Mouse (Mus musculus) stomach, embryonic 14.5 days (tissue): ENCODE data around the gene Gm3336. TPM values are rescaled to one million over a fixed set of nuclear protein-coding genes. Genes with fewer than 3 reads are reported as not detected.

Experiments used
- ATAC-seq: fragments of 200-750 bp; cut with Nextera tagmentation; 2 replicates; pipeline ENCODE4 v1.8.0; 2017; ENCODE audit warnings: low read depth, moderate TSS enrichment; ENCODE audit not compliant: insufficient number of reproducible peaks, insufficient read depth, low FRiP score
- H3K27ac ChIP-seq: fragments of 300-500 bp; sonication (generic); 2 replicates; pipeline ENCODE4 v1.5.1; 2014; ENCODE audit warnings: mild to moderate bottlenecking, low read length, moderate library complexity, mixed read lengths
- H3K27me3 ChIP-seq: fragments of 300-500 bp; sonication (generic); 2 replicates; pipeline ENCODE4 v1.6.1; 2014; ENCODE audit warnings: low read length, control low read depth, mixed read lengths; ENCODE audit not compliant: control insufficient read depth, insufficient read depth
- H3K36me3 ChIP-seq: fragments of 300-500 bp; sonication (generic); 2 replicates; pipeline ENCODE4 v1.6.1; 2014; ENCODE audit warnings: mild to moderate bottlenecking, control low read depth, low read length, moderate library complexity, mixed read lengths; ENCODE audit not compliant: control insufficient read depth, insufficient read depth
- H3K4me1 ChIP-seq: fragments of 300-500 bp; sonication (generic); 2 replicates; pipeline ENCODE4 v1.6.1; 2014; ENCODE audit warnings: low read length, control low read depth, mixed read lengths; ENCODE audit not compliant: control insufficient read depth, insufficient read depth
- H3K4me2 ChIP-seq: fragments of 300-500 bp; sonication (generic); replicated peaks from 2 replicates; pipeline ENCODE4 v1.6.1; 2014; ENCODE audit warnings: low read depth, low read length, control low read depth
- H3K4me3 ChIP-seq: fragments of 300-500 bp; sonication (generic); 2 replicates; pipeline ENCODE4 v1.5.1; 2014; ENCODE audit warnings: low read depth, low read length, control low read depth
- H3K9ac ChIP-seq: fragments of 300-500 bp; sonication (generic); replicated peaks from 2 replicates; pipeline ENCODE4 v1.6.1; 2014; ENCODE audit warnings: low read depth, mild to moderate bottlenecking, control low read depth, low read length, moderate library complexity, mixed read lengths
- H3K9me3 ChIP-seq: fragments of 300-500 bp; sonication (generic); 2 replicates; pipeline ENCODE4 v1.6.1; 2016; ENCODE audit warnings: low read depth, low read length, control low read depth; ENCODE audit not compliant: control insufficient read depth
- WGBS: fragments of 180-500 bp; shearing (Covaris S2); extraction: QIAGEN DNeasy Blood & Tissue Kit; methylation state at CpG from one replicate; pipeline ENCODE4 v1.1.7; 2014; 5-methylcytosine and 5-hydroxymethylcytosine counted together
- polyA plus RNA-seq: library from polyadenylated mRNA; unstranded; fragments of >200 nt; fragmentation: Nextera tagmentation; extraction: Ambion mirVana; gene quantifications from 2 replicates; pipeline ENCODE4 v1.2.1, GENCODE M21; 2014

Gm3336 gene
- polyA plus RNA-seq, 1 experiment from 2014 or later = 0.51 TPM

DNA sequence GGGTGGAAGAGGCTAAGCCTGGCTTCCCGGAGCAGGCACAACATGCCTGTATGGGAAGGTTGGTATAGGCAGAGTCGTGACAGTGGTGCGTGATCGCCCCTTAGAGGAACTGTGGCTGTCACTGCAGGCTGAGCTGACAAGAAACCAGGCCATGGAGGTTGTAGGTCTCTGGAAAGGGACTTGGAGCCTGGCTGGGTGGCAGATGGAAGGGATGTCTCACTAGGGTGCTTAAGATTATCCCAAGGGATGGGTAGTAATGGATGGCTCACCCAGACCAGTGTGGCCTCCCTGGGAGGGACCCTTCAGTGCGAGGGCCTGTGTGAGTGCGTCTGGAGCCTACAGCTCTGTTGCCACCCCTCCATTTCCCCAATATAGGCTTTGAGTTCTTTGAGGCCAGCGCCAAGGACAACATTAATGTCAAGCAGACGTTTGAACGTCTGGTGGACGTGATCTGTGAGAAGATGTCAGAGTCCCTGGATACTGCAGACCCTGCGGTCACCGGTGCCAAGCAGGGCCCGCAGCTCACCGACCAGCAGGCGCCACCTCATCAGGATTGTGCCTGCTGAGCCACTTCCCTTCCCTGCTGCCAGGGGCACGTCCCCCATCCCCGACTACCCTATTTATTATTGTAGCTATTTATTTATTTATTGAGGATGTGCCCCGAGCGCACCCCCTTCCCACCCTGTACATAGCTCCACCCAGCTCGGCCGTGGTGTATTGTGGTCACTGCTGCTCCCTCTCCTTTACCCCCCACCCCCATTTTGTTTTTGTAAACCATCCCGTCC lies 39.4 kb downstream of the Gm3336 start:
- Histone ChIP-seq H3K9ac (no peak overlapping the region), H3K4me1 (peaks cover 32% of the 10 kb centered on the region), H3K36me3 (peaks cover 21% of the 10 kb centered on the region), H3K27me3 (no peaks in the 10 kb centered on the region), H3K4me3 (no peak overlapping the region), H3K27ac (no peak overlapping the region), H3K4me2 (no peak overlapping the region), H3K9me3 (no peaks in the 10 kb centered on the region)
- 76% methylated on average over 22 of the region's 22 CpGs for WGBS
- no peak for ATAC-seq

DNA sequence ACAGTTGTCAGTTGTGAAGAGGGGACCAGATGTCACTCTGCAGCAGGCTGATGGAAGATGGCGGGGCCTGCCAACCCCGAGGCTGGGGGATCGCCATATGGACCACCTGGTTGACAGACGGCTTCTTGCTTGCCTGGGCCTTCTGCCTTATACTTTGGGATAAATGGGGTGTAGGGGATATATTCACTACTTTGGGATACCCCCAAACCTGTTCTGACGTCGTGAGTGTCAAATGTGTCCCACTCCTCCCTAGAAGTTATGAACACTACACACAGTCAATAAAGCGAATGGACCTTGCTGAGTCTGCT lies 39.9 kb downstream of the Gm3336 start:
- 87% methylated on average over 7 of the region's 7 CpGs for WGBS
- H3K9ac ChIP-seq = no peak overlapping the region
- peaks cover 21% of the 10 kb centered on the region for H3K36me3 ChIP-seq

DNA sequence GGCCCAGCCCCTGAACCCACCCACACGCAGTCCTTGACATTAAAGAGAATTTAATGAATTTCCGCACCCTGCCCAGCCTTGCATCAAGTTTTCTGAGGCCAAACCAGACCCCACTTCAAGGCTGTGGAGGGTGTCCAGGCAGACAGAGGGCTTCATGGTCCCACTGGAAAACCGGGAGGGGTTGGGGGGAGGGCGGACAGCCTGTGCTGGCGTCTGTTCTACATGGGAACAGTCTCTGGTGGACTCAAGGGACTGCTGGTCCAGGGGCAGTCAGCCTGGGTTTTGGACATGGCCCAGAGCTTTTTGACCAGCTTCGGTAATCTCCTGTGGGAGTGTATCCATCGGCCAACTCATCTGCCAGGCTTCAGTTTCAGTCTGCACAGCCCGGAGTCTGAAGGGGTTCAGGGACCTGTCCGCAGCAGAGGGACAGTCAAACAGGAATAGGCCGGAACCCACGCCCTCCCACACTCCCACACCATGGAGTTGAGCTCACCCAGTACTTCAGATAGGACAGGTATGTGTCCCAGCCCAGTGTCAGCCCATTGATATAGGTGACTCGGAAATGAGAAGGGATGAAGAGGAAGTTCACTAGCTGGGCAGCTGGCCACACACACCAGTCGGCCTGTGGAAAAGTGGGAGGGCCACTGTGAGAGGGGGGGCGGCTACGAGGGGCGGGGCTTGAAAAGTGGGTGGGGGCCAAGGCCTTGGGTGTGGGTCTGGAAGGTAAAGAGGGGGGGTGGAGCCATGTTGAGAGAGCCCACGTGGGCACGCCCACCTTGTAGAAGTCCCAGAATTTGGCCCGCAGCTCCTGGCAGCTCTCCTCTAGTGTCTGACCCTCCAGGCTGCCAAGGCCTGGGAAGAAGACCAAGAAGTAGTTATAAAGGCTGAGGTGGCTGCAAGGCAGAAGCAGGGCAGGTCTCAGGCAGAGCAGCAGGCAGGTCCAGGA lies 40.5 kb downstream of the Gm3336 start:
- 66% methylated on average over 19 of the region's 19 CpGs for WGBS
- no peak overlapping the region for H3K9ac ChIP-seq
- H3K36me3 ChIP-seq = peaks cover 21% of the 10 kb centered on the region
- H3K27me3 ChIP-seq = no peaks in the 10 kb centered on the region
- peak overlapping the region; percentile 95; the same call in 1 of the 2 replicates for H3K4me2 ChIP-seq
- H3K27ac ChIP-seq = no peak overlapping the region
- no peak overlapping the region for H3K4me3 ChIP-seq
- H3K4me1 ChIP-seq = peaks cover 24% of the 10 kb centered on the region; the same call in 1 of the 2 replicates
- no peak for ATAC-seq
- H3K9me3 ChIP-seq = no peaks in the 10 kb centered on the region

More for the DNA sequence above, 39.9 kb downstream of the Gm3336 start:
- ATAC-seq = no peak
- no peaks in the 10 kb centered on the region for H3K27me3 ChIP-seq
- no peaks in the 10 kb centered on the region for H3K9me3 ChIP-seq
- H3K4me1 ChIP-seq = peaks cover 26% of the 10 kb centered on the region; the same call in 1 of the 2 replicates
- no peak overlapping the region for H3K4me3 ChIP-seq
- no peak overlapping the region for H3K27ac ChIP-seq
- no peak overlapping the region for H3K4me2 ChIP-seq

DNA sequence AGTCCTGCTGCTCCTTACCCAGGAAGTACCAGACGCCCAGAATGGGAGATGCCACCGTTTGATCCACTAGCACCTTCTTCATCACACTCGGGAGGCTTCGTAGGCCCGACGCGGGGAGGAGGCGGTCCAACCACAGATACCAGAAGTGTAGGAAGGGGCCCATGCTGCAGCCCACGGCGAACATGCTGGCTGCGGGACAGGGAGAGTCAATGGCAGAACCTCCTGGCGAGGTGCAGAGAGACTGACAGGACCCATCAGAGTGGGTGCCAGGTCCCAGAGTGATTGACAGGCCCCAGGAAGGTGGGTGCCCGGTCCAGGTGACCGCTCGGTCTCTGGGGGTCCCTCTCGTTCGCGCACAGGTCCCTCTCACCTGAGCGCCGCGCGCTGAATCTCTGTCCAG lies 42.0 kb downstream of the Gm3336 start:
- Histone ChIP-seq H3K4me2 (peak overlapping the region; percentile 95), H3K36me3 (peaks cover 21% of the 10 kb centered on the region), H3K27me3 (no peaks in the 10 kb centered on the region), H3K9ac (peak overlapping the region; percentile 67), H3K4me1 (peaks cover 23% of the 10 kb centered on the region; the same call in 1 of the 2 replicates), H3K9me3 (no peaks in the 10 kb centered on the region), H3K27ac (peak overlapping the region; percentile 52; the same call in 1 of the 2 replicates), H3K4me3 (peak overlapping the region; percentile 60)
- WGBS = under 1% methylated on average over 22 of the region's 22 CpGs
- ATAC-seq = no peak

DNA sequence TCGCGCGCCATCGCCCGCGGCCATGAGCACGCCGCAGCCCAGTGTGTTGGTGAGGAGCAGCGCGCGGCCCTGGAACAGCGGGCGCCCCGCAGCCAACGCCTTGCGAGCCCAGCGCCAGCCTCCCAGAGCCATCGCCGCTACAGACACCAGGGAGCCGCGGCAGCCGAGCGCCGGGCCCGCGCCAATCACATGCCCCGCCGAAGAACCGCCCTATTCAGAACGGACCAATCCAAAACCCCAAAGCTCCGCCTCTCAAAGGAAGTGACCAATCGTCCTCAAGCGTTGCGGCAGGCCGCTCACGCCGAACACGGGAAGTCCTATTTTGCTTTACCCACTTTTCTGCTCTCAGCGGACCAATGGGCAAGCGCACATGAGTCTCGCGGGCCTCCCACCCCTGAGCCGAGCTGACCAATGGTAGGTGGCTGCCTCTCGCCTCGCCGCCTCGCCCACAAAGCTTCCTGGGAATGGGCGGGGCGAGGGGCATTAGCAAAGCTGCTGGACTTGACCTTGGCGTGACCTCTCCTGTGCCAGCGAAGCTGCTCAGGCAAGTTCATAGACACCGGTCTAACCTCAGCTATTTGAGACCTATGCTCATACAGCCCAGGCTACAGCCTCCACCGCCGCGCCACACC lies 42.5 kb downstream of the Gm3336 start, which contains the start of gene Mpv17l2:
Mpv17l2 (minus strand) TSS at position 172 of the 632 bp plus-strand sequence.
- Histone ChIP-seq H3K27ac (peak within 1 kb of the TSS; percentile 52; the same call in 1 of the 2 replicates), H3K4me1 (peaks cover 17% of the 10 kb centered on the region; the same call in 1 of the 2 replicates), H3K4me3 (peak within 1 kb of the TSS; percentile 60), H3K27me3 (no peaks in the 10 kb centered on the region), H3K36me3 (peaks cover 21% of the 10 kb centered on the region), H3K9me3 (no peaks in the 10 kb centered on the region), H3K4me2 (peak within 1 kb of the TSS; percentile 95), H3K9ac (peak within 1 kb of the TSS; percentile 67)
- peak; percentile 94 for ATAC-seq
- WGBS = 2% methylated on average over 55 of the region's 55 CpGs

DNA sequence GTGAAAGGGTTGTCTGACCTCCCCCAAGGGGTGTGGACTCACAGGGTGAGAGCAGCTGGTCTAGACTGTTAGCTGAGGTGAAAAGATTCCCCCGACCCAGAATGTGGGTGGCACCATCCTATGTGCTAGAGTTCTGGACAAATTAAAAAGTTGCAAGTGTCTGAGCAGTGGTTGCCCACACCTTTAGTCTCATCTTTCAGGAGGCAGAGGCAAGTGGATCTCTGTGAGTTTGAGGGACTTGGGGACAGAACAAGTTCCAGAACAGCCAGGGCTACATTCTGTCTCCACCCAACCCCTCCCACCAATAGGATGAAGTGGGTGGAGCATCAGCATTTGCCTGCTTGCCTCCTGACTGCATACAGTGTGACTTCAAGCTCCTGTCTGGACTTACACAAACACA lies 43.8 kb downstream of the Gm3336 start:
- Histone ChIP-seq H3K27ac (no peak overlapping the region), H3K27me3 (no peaks in the 10 kb centered on the region), H3K4me3 (no peak overlapping the region), H3K4me2 (no peak overlapping the region), H3K36me3 (peaks cover 15% of the 10 kb centered on the region), H3K9ac (no peak overlapping the region), H3K9me3 (no peaks in the 10 kb centered on the region), H3K4me1 (peaks cover 23% of the 10 kb centered on the region; the same call in 1 of the 2 replicates)
- no peak for ATAC-seq
- WGBS = 68% methylated on average over 1 of the region's 1 CpGs

DNA sequence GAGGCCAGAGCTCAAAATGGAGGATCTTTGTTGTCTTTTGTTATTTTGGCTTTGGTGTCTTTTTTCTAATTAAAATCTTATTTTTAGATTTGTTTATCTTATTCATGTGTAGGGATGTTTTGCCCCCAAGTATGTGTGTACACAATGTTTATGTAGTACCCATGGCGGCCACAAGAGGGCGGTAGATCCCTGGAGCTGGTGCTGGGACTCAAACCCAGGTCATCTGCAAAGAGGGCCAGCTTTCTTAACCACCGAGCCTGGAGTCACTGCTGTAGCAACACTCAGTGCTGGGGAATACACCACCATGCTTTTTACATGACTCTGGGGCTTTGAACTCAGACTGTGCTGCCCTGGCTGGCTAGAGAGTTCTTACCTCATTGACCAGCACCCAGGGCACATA lies 45.0 kb downstream of the Gm3336 start:
- Histone ChIP-seq H3K4me3 (no peak overlapping the region), H3K4me1 (peaks cover 23% of the 10 kb centered on the region; the same call in 1 of the 2 replicates), H3K9ac (no peak overlapping the region), H3K4me2 (no peak overlapping the region), H3K27ac (peak overlapping the region; percentile 56; the same call in 1 of the 2 replicates), H3K27me3 (no peaks in the 10 kb centered on the region), H3K36me3 (peaks cover 9% of the 10 kb centered on the region), H3K9me3 (no peaks in the 10 kb centered on the region)
- no peak for ATAC-seq
- WGBS = 9% methylated on average over 3 of the region's 3 CpGs

DNA sequence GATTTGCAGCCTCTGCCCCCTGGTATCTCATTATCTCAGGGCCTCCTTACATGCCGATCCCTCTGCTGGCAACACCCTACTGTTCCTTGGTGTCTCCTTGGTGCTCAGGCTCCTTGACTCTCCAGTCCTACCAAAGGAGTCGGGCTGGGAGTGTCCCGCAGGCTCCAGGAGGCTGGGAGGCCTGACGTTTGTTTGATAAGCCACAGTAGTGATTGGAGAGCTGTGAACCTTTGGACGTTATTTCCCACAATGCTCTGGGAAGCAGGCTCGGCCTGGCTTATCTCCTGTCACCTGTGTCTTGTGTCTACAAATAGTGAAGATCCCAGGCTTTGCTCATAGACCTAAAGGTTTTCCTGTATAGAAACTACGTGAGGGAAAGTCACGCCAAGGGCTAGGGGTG lies 45.7 kb downstream of the Gm3336 start:
- H3K36me3 ChIP-seq = peaks cover 10% of the 10 kb centered on the region
- peak overlapping the region; percentile 56; the same call in 1 of the 2 replicates for H3K27ac ChIP-seq
- H3K27me3 ChIP-seq = no peaks in the 10 kb centered on the region
- H3K4me3 ChIP-seq = no peak overlapping the region
- H3K4me2 ChIP-seq = no peak overlapping the region
- 65% methylated on average over 8 of the region's 8 CpGs for WGBS
- peaks cover 22% of the 10 kb centered on the region; the same call in 1 of the 2 replicates for H3K4me1 ChIP-seq
- no peak overlapping the region for H3K9ac ChIP-seq
- peak; percentile 20; the same call in 1 of the 2 replicates for ATAC-seq
- H3K9me3 ChIP-seq = no peaks in the 10 kb centered on the region
